Mouse (Mus musculus): ENCODE measurements around the gene Slc22a17.
"Not testable (repeated sequence)": the region's sequence is repeated elsewhere in the genome, so short reads cannot be mapped to it uniquely, and the experiment has no call there.

Slc22a17 gene

DNA sequence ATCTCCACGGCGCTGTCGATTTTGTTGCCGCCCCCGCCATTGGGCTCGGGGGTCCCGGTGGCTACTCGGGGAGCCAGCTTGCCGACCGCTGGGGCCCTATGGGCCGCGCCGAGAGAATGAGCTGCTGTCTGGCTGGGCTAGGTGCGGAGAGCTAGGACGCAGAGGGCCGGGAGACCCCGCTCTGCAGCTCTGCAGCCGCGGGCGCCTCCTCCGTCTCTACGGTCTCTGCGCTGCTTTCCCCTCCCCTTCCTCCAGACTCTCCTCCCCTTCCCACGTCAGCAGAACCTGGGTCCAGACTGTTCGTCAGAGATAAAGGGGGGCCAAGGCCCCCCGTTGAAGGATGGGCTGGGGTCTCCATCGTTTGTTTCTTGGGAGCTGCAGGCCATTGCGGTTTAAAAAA, at the start of gene Slc22a17:
Gene Slc22a17 (minus strand): TSS at position 247 of the 400 bp plus-strand sequence.
- DNase-seq, result peak; percentile 56

DNA sequence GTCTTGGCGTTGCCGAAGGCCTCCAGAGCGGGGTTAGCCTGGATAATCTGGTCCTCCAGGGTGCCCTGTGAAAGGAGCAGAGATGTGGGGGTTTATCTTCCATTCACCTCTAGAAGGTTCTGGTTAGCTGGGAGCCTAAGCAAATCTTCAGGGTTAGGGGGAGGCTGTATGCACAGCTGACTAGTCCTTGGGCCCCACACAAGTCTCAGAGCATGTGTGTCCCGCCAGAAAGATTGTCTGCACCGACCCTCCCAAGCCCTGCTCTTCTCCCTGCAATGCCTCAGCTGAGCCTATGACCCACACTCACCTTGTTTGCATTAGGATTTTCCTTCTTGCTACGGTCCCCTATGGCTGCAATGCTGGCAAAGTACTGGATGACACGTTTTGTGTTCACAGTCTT, 49.8 kb upstream of the Slc22a17 start:
- no peak for DNase-seq

DNA sequence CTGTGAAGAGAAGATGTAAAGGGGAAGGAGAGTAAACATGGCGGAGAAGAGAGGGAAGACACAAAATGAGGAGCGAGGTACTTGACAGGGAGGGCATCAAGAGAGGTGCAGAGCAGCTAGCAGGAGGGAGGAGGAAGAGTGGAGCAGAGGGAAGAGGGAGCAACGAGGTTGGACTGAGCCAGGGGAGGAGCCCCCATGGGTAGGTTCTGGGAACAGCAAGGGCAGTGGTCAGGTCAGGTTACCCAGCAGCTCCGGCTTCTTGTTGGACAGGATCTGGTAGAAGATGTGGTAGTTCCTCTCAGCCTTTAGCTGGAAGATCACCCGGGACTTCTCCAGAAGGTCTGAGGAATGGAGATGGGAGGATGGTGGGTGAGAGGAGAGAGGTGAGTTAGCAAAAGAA, 48.6 kb upstream of the Slc22a17 start:
- DNase-seq, result no peak

DNA sequence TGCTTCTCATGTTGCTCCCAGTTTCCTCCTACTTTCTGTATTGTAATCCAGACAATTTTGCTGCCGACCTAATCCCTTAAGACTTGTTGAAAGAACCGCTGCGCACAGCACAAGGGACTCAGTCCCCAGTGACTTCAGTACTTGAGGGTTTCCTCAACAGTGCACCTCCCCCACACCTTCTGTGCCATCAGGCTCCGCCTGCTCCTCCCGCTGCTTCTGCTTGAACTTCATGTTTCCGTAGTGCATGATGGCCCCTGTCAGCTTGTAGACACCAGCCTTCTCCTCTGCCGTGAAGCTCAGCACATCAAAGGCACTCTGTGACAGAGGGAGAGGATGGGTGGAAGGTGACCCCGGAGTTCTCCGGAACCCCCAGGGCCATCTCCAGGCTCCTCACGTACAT, 47.8 kb upstream of the Slc22a17 start:
- DNase-seq, result no peak

DNA sequence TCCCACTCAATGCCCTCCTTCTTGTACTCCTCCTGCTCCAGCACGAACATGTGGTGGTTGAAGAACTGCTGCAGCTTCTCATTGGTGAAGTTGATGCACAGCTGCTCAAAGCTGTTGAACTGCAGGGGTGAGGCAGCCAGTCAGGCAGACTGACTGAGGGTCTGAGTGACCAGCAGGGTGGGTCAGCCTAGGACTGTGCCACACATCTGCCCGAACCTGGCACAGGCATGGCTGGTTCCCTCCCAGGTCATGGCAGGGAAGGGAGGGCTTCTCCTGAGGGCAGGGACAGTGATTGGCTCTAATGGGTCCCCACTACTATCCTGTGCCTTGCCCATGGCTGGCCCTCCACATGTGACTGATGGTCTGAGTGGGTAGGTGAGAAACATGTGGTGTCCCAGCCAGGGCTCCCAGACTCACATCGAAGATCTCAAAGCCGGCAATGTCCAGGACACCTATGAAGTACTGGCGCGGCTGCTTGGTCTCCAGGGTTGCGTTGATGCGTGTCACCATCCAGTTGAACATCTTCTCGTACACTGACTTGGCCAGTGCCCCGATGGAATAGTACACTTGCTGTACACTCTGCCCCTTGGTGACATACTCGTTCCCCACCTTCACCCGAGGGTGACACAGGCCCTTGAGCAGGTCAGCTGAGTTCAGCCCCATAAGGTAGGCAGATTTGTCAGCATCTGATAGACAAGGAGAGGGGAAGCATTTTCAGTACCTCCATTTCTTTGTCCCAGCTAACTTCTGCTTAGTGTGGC, 47.1 kb upstream of the Slc22a17 start:
- DNase-seq, result not testable (repeated sequence)

DNA sequence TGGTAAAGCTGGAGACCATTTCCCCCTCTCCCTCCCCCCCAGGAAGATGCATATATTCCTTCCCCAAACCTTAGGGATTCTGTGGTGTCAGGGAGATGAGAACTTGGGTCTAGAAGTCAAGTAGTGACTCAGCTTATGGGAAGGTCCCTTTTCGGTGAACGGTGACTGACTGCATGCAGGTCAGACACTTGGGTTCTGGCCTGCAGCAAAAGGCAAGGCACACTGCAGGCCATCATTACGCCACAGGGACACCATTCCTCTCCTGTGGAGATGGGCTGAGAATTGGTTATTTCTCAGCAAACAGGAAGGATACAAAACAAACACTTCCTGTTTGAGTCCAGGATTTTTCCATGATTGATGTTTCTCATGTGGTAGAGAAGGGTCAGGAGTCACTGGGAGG, 46.3 kb upstream of the Slc22a17 start:
- no peak for DNase-seq

DNA sequence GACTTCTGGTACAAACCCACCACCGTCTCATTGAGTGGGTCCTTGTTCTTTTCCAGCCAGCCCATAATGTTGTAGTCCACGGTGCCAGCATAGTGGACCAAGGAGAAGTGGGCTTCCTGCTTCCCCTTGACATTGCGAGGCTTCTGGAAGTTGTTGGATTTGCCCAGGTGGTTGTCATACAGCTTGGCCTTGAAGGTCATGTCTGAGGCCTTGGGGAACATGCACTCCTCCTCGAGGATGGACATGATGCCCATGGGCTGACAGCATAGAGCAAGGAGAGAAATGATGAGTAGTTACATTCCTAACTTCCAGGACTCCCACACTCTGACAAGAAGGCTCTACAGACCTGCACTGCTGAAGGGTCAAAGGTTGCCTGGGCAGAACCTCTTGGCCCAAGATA, 45.6 kb upstream of the Slc22a17 start:
- no peak for DNase-seq

DNA sequence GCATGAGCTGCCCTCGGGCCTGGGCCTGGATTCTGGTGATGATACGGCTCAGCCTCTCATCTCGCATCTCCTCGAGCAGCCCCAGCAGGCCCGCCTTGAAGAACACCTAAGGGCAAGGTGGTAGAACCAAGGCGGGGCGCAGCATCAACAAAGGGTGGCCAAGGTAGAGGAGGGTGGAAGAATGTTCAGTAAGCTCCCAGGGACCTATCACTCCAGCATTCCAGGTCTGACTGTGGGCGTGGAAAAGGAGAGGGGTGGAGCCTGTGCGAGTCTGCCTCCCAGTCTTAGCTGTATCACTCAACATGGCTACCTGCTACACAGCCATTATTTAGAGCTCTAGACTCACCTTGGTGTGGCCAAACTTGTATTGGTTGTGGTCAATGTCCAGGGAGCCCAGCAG, 43.6 kb upstream of the Slc22a17 start:
- DNase-seq, result no peak

DNA sequence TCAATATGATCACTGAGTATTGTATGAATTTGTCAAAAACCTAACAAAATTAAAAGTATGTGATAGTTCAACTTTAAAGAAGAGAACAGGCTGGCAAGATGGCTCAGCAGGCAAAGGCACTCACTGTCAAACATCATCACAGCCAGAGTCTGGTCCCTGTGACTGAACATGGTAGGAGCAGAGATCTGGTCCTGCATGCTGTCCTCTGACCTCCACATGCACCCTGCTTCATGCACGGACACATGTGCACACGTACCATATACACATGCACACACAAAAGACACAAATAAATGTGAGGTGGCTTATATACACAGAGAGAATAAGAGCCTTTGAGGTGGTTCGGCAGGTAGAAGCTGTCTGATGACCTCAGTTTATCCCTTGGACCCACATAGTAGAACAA, 42.5 kb upstream of the Slc22a17 start:
- no peak for DNase-seq

DNA sequence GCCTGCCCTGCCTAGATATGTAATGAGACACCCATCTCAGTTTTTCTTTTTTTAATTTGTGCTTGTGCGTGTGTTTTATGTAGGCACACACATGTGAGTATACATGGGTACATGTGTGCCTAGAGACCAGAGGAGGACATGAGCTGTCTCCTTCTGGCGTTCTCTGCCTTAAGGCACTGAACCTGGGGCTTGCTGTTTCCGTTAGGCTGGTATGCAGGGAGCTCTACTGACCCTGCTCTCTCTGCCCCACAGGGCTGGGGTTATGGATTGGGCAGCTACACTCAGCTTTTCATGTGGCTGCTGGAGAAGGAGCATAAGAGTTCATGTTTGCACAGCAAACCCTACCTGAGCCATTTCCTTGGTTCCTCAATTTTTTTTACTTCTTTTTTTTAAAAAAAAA, 41.5 kb upstream of the Slc22a17 start:
- DNase-seq, result no peak

DNA sequence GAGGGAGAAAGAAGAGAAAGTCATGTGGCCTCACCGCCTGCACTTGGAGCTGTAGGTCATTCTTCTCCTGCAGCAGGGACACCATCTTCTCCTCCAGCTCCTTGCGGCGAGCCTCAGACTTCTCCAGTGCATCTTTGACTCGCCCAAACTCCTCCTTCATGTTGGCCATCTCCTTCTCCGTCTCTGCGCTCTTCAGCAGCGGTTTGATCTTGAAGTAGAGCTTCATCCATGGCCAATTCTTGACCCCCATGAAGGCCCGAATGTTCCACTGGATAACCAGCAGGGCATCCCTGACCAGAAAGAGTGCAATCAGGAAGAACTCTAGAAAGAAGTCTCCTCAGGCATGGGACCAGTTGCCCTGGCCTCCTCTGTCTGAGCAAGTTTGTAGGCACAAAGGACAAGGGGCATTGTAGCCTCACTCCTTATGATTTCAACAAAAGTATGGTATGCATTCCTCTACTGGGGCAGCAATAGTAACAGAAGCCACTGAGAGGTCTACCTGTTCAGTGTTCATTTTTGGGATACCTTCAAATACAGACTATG, 40.8 kb upstream of the Slc22a17 start:
- DNase-seq, result no peak

DNA sequence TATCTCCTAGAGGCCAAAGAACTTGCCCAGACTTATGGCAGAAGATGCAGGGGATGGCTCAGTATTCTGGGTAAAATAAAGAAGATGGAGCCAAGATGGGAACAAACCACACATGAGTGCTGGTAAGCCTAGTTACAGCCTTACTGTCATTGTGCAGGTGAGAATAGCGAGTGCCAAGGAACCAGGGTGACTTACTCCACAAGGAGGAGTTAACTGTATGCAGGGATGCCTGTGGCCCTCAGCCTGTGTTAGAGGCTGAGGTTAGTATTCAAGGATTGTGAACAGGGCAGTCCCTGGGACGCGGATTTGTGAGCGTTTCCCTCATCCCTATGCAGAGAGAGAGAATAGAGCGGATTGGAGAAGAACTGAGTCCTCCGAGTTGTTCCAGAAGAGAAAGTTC, 38.7 kb upstream of the Slc22a17 start:
- no peak for DNase-seq

DNA sequence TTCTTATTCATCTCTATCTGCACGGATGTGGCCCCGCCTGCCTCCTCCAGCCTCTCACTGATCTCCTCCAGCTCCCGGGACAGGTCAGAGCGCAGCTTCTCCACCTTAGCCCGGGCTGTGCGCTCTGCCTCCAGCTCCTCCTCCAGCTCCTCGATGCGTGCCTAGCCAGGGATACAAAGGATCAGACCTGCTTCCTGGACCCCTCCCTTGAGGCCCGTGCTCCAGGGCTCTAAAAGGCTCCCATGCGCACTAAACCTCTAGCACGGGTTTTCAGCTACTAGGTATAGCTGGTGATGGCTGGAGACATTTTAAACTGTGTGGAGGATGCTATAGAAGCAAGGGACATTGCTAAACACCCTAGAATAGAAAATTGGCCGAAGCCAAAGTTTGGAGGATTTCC, 37.6 kb upstream of the Slc22a17 start:
- no peak for DNase-seq

DNA sequence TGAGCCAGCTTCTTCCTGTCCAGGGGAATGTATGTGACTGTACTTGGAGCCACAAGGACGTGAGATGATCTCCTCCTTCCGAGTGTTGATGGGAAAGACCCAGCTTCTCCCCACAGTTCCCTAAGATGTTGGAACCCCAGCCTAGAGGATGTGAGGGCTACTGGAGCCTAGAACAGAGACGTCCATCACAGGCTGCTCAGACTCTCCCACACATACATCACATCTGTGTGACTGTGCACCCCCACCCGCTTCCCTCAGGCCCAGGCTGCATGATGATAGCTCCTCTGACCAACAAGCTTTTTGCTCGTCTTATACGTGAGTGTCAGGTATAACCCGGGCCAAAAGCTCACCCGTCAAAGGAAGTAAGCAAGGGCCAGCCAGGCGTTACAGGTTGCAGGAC, 35.8 kb upstream of the Slc22a17 start:
- no peak for DNase-seq

DNA sequence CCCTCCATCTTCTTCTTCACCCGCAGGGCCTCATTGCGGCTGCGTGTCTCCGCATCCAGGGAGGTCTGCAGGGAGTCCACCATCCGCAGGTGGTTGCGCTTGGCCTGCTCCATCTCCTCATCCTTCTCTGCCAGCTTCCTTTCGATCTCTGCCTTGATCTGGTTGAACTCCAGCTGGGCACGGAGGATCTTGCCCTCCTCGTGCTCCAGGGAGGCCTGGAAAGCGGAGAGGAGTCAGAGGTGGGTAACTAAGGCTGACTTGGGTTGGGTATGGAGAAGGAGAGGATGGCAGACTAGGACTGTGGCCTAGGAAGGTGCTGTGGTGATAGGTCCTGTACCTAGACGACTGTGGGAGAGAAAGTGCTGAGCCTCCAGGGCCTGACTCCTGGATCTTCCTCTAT, 34.1 kb upstream of the Slc22a17 start:
- not testable (repeated sequence) for DNase-seq

DNA sequence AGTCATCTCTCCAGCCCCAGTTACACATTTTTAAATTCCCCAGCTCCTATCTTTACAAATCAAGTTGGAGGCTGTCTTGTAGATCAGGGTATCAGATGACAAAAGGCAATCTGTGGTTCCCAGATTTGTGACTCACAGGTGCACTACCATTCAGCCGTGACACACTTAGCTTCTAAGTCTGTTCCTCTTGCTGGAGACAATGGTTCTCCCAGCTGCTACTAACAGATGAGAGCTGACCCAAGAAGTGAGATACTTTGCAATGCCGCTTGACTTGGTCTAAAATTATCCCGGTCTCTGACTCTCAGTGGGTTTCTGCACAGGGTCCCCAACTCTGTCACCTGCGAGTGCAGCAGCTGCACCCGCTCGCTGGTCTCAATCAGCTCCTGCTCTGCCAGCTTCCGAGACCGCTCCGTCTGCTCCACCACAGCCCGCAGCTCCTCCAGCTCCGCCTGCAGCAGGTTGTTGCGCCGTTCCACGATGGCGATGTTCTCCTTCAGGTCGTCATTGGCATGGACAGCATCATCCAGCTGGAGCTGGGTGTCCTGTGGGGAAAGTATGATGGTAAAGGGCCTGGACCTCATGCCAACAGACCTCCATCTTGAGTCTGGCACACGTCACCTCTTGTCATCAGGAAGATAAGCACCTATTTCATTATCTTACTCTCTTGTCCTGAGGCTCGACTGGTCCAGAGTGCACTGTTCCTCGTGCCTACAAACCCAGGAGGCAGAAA, 33.2 kb upstream of the Slc22a17 start:
- no peak for DNase-seq

DNA sequence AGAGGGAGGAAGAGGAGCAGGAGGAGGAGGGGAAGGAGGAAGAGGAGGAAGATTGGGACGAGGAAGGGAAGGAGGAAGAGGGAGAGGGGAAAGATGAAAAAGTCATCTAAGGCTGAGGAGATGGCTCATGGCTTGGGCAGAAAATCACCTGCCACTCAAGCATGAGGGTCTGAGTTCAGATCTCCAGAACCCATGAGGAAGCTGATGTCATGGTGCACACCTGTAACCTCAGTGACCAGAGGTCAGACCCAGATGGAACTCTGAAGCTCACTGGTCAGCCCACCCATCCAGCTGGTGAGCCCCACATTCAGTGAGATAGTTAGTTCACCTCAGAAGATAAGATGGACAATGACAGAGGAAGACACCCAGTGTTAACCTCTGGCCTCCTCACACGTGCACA, 32.0 kb upstream of the Slc22a17 start:
- no peak for DNase-seq

DNA sequence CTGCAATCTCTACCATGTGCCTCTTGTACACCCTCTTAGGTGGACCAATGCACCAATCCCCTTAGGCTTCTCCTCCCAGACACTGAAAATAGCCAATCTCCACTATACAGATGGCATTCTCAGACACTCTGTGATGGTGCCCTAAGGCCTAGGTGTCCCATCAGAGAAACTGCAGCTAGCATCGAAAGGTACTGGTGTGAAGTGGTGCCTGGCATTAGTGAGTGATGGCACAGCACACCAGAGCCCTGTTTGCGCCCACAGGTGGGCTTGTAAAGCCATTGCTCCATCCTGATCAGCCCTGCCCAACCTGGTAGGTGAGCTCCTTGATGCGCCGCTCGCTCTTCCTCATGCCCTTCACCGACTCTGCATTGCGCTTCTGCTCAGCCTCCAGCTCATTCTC, 31.0 kb upstream of the Slc22a17 start:
- no peak for DNase-seq

DNA sequence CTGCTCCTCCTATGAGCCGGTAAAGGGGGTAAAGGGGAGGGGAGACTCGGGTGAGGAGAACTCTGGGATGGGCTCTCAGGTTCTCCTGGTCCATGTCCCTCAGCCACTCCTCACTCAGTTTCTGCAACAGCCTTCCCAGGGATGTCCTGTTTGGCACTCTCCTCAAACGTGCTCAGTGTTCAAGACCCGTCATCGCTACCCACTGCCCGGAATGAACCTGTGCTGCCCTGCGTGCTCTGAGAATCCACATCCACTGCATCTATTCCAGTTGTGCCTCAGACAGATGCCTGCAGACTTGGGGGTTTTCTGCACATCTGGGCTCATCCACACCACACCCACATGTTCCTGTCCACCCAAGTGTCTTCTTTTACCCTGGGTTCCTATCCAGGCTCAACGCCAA, 29.5 kb upstream of the Slc22a17 start:
- no peak for DNase-seq

DNA sequence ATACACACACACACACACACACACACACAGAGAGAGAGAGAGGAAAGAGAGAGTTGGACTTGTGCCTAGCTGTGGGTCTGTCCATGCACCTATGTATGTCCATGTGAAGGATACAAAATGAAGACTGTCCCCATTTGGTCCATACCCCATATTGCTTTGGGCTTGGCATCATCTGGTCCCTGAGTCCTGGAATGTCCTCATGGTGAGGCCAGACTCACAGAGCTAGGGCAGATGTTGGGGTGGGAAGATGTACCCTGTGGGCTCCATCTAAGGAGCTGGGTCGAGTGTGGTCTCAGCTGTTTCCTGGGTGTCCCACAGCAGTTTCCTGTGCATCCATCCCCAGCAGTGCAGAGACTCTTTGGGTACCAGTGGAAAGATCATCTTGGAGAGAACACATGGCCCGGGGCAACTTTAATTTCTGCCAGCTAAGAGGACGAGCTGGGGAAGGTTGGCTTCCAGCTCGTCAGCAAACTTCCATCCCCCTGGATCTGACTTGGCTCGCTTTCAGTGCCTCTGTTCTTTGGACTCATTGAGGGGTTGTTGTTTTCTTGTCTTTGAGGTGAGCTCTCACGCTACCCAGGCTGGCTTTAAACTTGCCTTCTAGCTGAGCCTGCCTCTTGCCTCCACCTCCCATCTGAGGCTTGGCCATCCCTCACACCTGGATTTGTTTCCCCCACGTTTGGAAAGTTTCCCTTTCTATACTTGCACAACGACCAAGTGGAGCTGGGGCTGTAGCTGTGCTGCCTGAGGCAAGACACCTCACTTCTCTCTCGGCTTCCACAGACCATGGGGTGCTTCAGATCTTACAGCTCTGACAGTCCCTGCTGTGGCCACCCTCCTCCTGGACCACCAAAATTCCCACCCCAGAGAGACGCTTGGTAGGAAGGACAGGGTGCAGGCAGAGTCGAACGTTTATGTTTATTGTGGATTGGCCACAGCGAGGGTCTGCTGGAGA, 28.4 kb upstream of the Slc22a17 start:
- peak; percentile 66 for DNase-seq

DNA sequence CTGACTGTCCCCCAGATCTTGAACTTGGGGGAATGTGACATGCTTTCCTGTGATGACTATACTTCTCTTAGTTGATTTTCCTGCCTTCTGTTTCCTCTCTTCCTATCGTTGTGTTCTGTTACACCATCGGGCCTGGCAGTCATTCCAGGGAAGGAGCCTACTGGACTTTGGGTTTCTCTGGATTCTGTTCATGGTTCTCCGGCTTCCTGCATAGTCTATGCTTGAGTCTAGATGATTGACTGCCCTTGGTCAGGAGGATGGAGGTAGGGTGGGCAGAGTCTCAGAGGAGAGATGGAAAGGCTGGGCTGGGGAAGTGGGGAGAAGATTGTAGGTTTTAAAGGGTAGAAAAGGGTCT, 27.2 kb upstream of the Slc22a17 start:
- DNase-seq, result peak; percentile 51

DNA sequence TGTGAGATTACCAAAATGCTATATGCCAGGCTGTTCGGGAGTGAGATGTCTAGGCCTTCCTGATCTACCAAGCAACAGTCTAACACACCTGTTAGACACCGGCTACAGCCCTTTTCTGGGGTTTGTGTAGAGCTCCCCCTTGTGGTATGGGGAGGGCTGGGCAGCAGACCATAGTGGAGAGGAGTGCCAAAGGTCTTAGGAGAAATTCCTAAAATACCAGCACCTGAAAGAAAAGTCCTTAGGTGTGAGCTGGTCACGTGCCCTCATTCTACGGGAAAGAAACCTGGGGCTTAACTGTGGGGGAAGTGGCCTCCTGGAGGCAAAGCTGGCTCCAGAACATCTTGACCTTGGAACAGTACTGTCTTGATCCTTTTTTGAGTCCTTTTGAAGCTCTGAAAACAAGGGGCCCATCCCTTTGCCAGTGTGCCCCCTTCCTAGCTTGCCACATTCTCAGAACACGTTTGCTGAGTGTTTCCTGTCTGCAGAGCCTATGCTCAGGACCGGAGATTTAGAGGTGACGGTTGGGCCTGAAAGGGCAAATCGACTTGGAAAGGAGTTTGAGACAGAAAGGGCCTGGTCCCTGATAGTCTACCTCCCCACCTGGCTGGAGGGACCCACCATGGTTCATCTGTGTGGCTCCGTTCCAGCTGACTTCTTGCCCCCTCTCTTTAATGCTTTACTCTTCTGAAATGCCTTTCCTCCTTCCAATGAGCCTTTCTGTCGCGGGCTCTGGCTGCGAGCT, 26.7 kb upstream of the Slc22a17 start:
- DNase-seq, result peak; percentile 91
